Mouse (Mus musculus): ENCODE measurements at regions not wholly inside any gene's neighbourhood (a gene's known extent, or its start where the extent isn't known, plus 50 kb on each side); places are given as distances from the start of the nearest gene placed in this dataset.

GRCm38 (mm10) chr17:52191064-52191682 is 358.1 kb upstream of the Satb1 start:
- no peak for DNase-seq

GRCm38 (mm10) chr17:52182706-52183105 is 349.6 kb upstream of the Satb1 start:
- DNase-seq = no peak

- DNase-seq = no peak
Observed at GRCm38 (mm10) chr17:52177996-52178395, 344.9 kb upstream of the Satb1 start.

- no peak for DNase-seq
Observed at GRCm38 (mm10) chr17:52168076-52168838, 335.2 kb upstream of the Satb1 start.

- no peak for DNase-seq
Observed at GRCm38 (mm10) chr17:52167658-52168057, 334.6 kb upstream of the Satb1 start.

- DNase-seq = no peak
Observed at GRCm38 (mm10) chr17:52165891-52166485, 332.9 kb upstream of the Satb1 start.

GRCm38 (mm10) chr17:52162559-52163397 is 329.7 kb upstream of the Satb1 start:
- no peak for DNase-seq

GRCm38 (mm10) chr17:52150496-52150895 is 317.4 kb upstream of the Satb1 start:
- DNase-seq = no peak

- DNase-seq = no peak
Observed at GRCm38 (mm10) chr17:52149834-52150233, 316.7 kb upstream of the Satb1 start.

GRCm38 (mm10) chr17:52149068-52149467 is 316.0 kb upstream of the Satb1 start:
- DNase-seq = no peak

GRCm38 (mm10) chr17:52103891-52104290 is 270.8 kb upstream of the Satb1 start:
- DNase-seq = no peak

- no peak for DNase-seq
Observed at GRCm38 (mm10) chr17:52085834-52086233, 252.7 kb upstream of the Satb1 start.

GRCm38 (mm10) chr17:52084455-52084854 is 251.4 kb upstream of the Satb1 start:
- no peak for DNase-seq

- no peak for DNase-seq
Observed at GRCm38 (mm10) chr17:52079316-52079715, 246.2 kb upstream of the Satb1 start.

- DNase-seq = no peak
Observed at GRCm38 (mm10) chr17:52078496-52078895, 245.4 kb upstream of the Satb1 start.

- DNase-seq = no peak
Observed at GRCm38 (mm10) chr17:52077951-52078350, 244.9 kb upstream of the Satb1 start.

GRCm38 (mm10) chr17:52076746-52077145 is 243.7 kb upstream of the Satb1 start:
- no peak for DNase-seq

- no peak for DNase-seq
Observed at GRCm38 (mm10) chr17:52067721-52068120, 234.6 kb upstream of the Satb1 start.

GRCm38 (mm10) chr17:52064618-52065017 is 231.5 kb upstream of the Satb1 start:
- DNase-seq = no peak

GRCm38 (mm10) chr17:52063121-52063520 is 230.0 kb upstream of the Satb1 start:
- no peak for DNase-seq

- no peak for DNase-seq
Observed at GRCm38 (mm10) chr17:52062096-52062665, 229.1 kb upstream of the Satb1 start.

GRCm38 (mm10) chr17:52036479-52036878 is 203.4 kb upstream of the Satb1 start:
- no peak for DNase-seq

GRCm38 (mm10) chr17:52031079-52031478 is 198.0 kb upstream of the Satb1 start:
- DNase-seq = no peak

Data from cerebellum, adult 11 months (tissue).